Comparison of ENCODE assay signal across 8 mouse cellular contexts in genomic region chr10:128909567-128910028, GRCm38 (mm10). TPM values are rescaled to one million over a fixed set of nuclear protein-coding genes. Genes with fewer than 3 reads are reported as not detected.
A peak's percentile ranks its signal among the peaks of the same experiment; 100 is the strongest.
DNase-seq lines count a peak whose midpoint lies in the region; ATAC-seq lines count a peak whose summit lies in the region.

No protein-coding gene starts in this region.

- 2% methylated on average over 34 of the region's 41 CpGs for WGBS in hindbrain, embryonic 13.5 days

- H3K9ac ChIP-seq in hindbrain, embryonic 13.5 days, result peak overlapping the region; percentile 86

- no peaks in the 10 kb centered on the region for H3K9me3 ChIP-seq in hindbrain, embryonic 13.5 days

- peak; percentile 61 for ATAC-seq in hindbrain, embryonic 13.5 days (ENCODE audit: low FRiP score)

- H3K4me3 ChIP-seq in hindbrain, embryonic 13.5 days, result peak overlapping the region; percentile 72

- H3K4me1 ChIP-seq in hindbrain, embryonic 13.5 days (replicated peaks), result peaks cover 31% of the 10 kb centered on the region

- H3K27me3 ChIP-seq in hindbrain, embryonic 13.5 days, result peaks cover 17% of the 10 kb centered on the region; the same call in 1 of the 2 replicates

- H3K36me3 ChIP-seq in hindbrain, embryonic 13.5 days, result no peaks in the 10 kb centered on the region

- DNase-seq in ZHBTc4 (ENCODE audit: low read depth, low spot score), result peak; percentile 93
- peak; percentile 62 to 81 for DNase-seq in cerebellum, postnatal 25 days
- DNase-seq in gastrocnemius, adult 18-20 months (ENCODE audit: low spot score), result peak; percentile 94
- DNase-seq in left cerebral cortex, adult 18-20 months (ENCODE audit: low spot score in 2 of 2), result peak; percentile 52 to 54
- peak; percentile 88 for DNase-seq in lung, postnatal 36 days
- peak; percentile 94 for DNase-seq in retina, postnatal 1 day
- no peak for DNase-seq in thymus, postnatal 14 days

- peak overlapping the region; percentile 64 for H3K27ac ChIP-seq in hindbrain, embryonic 13.5 days

- peak overlapping the region; percentile 76 for H3K4me2 ChIP-seq in hindbrain, embryonic 13.5 days

RNA-seq across cellular contexts. Expression of gene Cd63, which starts 8.8 kb away (rescaled TPM):
- 100 to 1,000 TPM; 101 to 160 TPM for total RNA-seq in gastrocnemius, adult 18-20 months (2021)
- polyA plus RNA-seq in hindbrain, embryonic 13.5 days (2015; fragmentation: Nextera tagmentation; extraction: Ambion mirVana), result 198 and 229 TPM in 2 replicates
- 10 to 100 TPM; 69.1 to 71.4 TPM for total RNA-seq in left cerebral cortex, adult 18-20 months (2021)

RNA-seq across cellular contexts. Expression of gene Rdh5, which starts 13.1 kb away (rescaled TPM):
- total RNA-seq in gastrocnemius, adult 18-20 months (2021), result 1 to 10 TPM; 3.1 to 3.9 TPM
- polyA plus RNA-seq in hindbrain, embryonic 13.5 days (2015; fragmentation: Nextera tagmentation; extraction: Ambion mirVana), result 16.6 and 19.3 TPM in 2 replicates
- total RNA-seq in left cerebral cortex, adult 18-20 months (2021), result 1 to 10 TPM; 3.6 to 7.6 TPM

RNA-seq across cellular contexts. Expression of gene Bloc1s1, which starts 14.2 kb away (rescaled TPM):
- total RNA-seq in gastrocnemius, adult 18-20 months (2021), result 100 to 1,000 TPM; 153 to 154 TPM
- 281 and 286 TPM in 2 replicates for polyA plus RNA-seq in hindbrain, embryonic 13.5 days (2015; fragmentation: Nextera tagmentation; extraction: Ambion mirVana)
- 10 to 100 TPM; 79.8 to 82.3 TPM for total RNA-seq in left cerebral cortex, adult 18-20 months (2021)

RNA-seq across cellular contexts. Expression of gene Gdf11, which starts 18.1 kb away (rescaled TPM):
- 1 to 10 TPM; 2.8 to 8.0 TPM for total RNA-seq in gastrocnemius, adult 18-20 months (2021)
- polyA plus RNA-seq in hindbrain, embryonic 13.5 days (2015; fragmentation: Nextera tagmentation; extraction: Ambion mirVana), result 10.2 and 10.3 TPM in 2 replicates
- 10 to 100 TPM; 12.5 to 15.2 TPM for total RNA-seq in left cerebral cortex, adult 18-20 months (2021)

RNA-seq across cellular contexts. Expression of gene Itga7, which starts 24.0 kb away (rescaled TPM):
- 10 to 100 TPM; 40.4 to 60.8 TPM for total RNA-seq in gastrocnemius, adult 18-20 months (2021)
- polyA plus RNA-seq in hindbrain, embryonic 13.5 days (2015; fragmentation: Nextera tagmentation; extraction: Ambion mirVana), result 5.2 and 6.3 TPM in 2 replicates
- total RNA-seq in left cerebral cortex, adult 18-20 months (2021), result 10 to 100 TPM; 13.5 TPM
